ENCODE assay signal across 21 mouse cellular contexts in genomic region chr17:42549578-42549977, GRCm38 (mm10).
DNase-seq lines count a peak whose midpoint lies in the region; TF ChIP-seq lines count a peak whose summit lies in the region.
"Had no signal": no experiment of that assay in that cellular context is flagged by ENCODE, and none has a peak within 500 bp of the region (broad histone marks: within the 10 kb centered on the region; RNA-seq: fewer than 3 reads in every experiment).

No protein-coding gene starts in this region.

- H3K27me3 ChIP-seq in CH12.LX (replicated peaks): no peaks in the 10 kb centered on the region
- H3K27me3 ChIP-seq: embryonic facial prominence, embryonic 15.5 days; midbrain, embryonic 12.5 days; neural tube, embryonic 12.5 days had no signal

- H3K79me2 ChIP-seq in CH12.LX (replicated peaks; ENCODE audit: control insufficient read depth, extremely low read depth, insufficient read depth, poor library complexity, severe bottlenecking): no peaks in the 10 kb centered on the region

- H3K27ac ChIP-seq in CH12.LX (ENCODE audit: insufficient read depth, low read depth): no peak overlapping the region
- H3K27ac ChIP-seq in layer of hippocampus, adult 2 months: no peak overlapping the region
- H3K27ac ChIP-seq: embryonic facial prominence, embryonic 15.5 days; heart, adult 2 months; hindbrain, embryonic 14.5 days; midbrain, embryonic 12.5 days; neural tube, embryonic 12.5 days had no signal

- in situ Hi-C loops in CH12.LX (cut with MboI; ENCODE audit: low pct_ligation_motif_present, low pct_unique_long_range_greater_than_20kb, low sequenced_read_pairs): no loop called here

- no peak for TF ChIP-seq EP300 in CH12.LX (IDR thresholded peaks at IDR 0.05; ENCODE audit: low read length)

- TF ChIP-seq RAD21 in CH12.LX (IDR thresholded peaks at IDR 0.05; ENCODE audit: low read depth, low read length): no peak

- no peak overlapping the region for H3K9ac ChIP-seq in CH12.LX (ENCODE audit: insufficient read depth, low read depth)
- H3K9ac ChIP-seq: embryonic facial prominence, embryonic 15.5 days; hindbrain, embryonic 14.5 days; midbrain, embryonic 12.5 days; neural tube, embryonic 12.5 days had no signal

- no peaks in the 10 kb centered on the region for H3K9me3 ChIP-seq in CH12.LX (replicated peaks; ENCODE audit: low read length)
- H3K9me3 ChIP-seq: embryonic facial prominence, embryonic 15.5 days; midbrain, embryonic 12.5 days; neural tube, embryonic 12.5 days had no signal

- dilution Hi-C loops in CH12.LX (cut with MboI; ENCODE audit: extremely low pct_ligation_motif_present, extremely low pct_unique_long_range_greater_than_20kb, low sequenced_read_pairs): no loop called here

- TF ChIP-seq POLR2A in CH12.LX (IDR thresholded peaks at IDR 0.05; ENCODE audit: low read depth, low read length): no peak

- H3K4me3 ChIP-seq in CH12.LX (replicated peaks in 1 of 3; ENCODE audit: low read depth in 2 of 3, low read length in 2 of 3, poor library complexity in 1 of 3): no peak overlapping the region
- H3K4me3 ChIP-seq in layer of hippocampus, adult 2 months: no peak overlapping the region
- H3K4me3 ChIP-seq: embryonic facial prominence, embryonic 15.5 days; heart, adult 2 months; midbrain, embryonic 12.5 days; neural tube, embryonic 12.5 days had no signal

- H3K4me1 ChIP-seq in CH12.LX (ENCODE audit: control insufficient read depth in 1 of 2, insufficient read depth in 2 of 2): peaks cover 0 to 4% of the 10 kb centered on the region in 2 experiments; a peak in 1 of 4 replicates
- H3K4me1 ChIP-seq: embryonic facial prominence, embryonic 15.5 days; midbrain, embryonic 12.5 days; neural tube, embryonic 12.5 days had no signal

- no peaks in the 10 kb centered on the region for H3K36me3 ChIP-seq in CH12.LX (replicated peaks in 1 of 2; ENCODE audit: control insufficient read depth in 1 of 2, insufficient read depth in 1 of 2, low read length in 1 of 2)
- H3K36me3 ChIP-seq: embryonic facial prominence, embryonic 15.5 days; midbrain, embryonic 12.5 days; neural tube, embryonic 12.5 days had no signal

- no peak overlapping the region for H3K4me2 ChIP-seq in CH12.LX (ENCODE audit: insufficient read depth, low read depth, poor library complexity, severe bottlenecking)
- H3K4me2 ChIP-seq: embryonic facial prominence, embryonic 15.5 days; hindbrain, embryonic 14.5 days; midbrain, embryonic 12.5 days; neural tube, embryonic 12.5 days had no signal

- TF ChIP-seq CTCF in CH12.LX (conservative IDR thresholded peaks at IDR 0.05 in 1 of 2, IDR thresholded peaks at IDR 0.05 in 1 of 2; ENCODE audit: low read depth in 2 of 2, low read length in 2 of 2): no peak
- TF ChIP-seq CTCF in layer of hippocampus, adult 2 months (conservative IDR thresholded peaks at IDR 0.05): no peak

- peak; percentile 27 to 50 for DNase-seq in frontal cortex, adult 2 months (ENCODE audit: extremely low spot score in 1 of 2, low spot score in 1 of 2)
- no peak for DNase-seq in frontal cortex, postnatal 14 days (ENCODE audit: low spot score in 2 of 2)
- DNase-seq in CH12.LX (ENCODE audit: extremely low read depth): peak; percentile 21
- peak; percentile 34 to 41 for DNase-seq in layer of hippocampus, adult 2 months (ENCODE audit: low spot score in 2 of 2)
- DNase-seq in right cerebral cortex, postnatal 10 days (ENCODE audit: low spot score in 2 of 2): peak; percentile 19 to 33
- no peak for DNase-seq in thymus, postnatal 25 days
- no peak for DNase-seq in adrenal gland, adult 18-20 months (ENCODE audit: low spot score in 2 of 2)
- DNase-seq: adrenal gland, adult 2 months; B cell, adult 2 months; gastrocnemius, postnatal 10 days; heart, adult 2 months; heart, postnatal 36 days; kidney, adult 8-10 months; kidney, postnatal 14 days; liver; lung, postnatal 10 days; thymus, postnatal 4 days had no signal

TF ChIP-seq in CH12.LX, 34 proteins besides CTCF, POLR2A, EP300 and RAD21:
- TF ChIP-seq MYC (IDR thresholded peaks at IDR 0.05; ENCODE audit: low read depth, low read length): no peak
- TF ChIP-seq MAX (IDR thresholded peaks at IDR 0.05; ENCODE audit: low read length): no peak
- TF ChIP-seq MAFK (IDR thresholded peaks at IDR 0.05; ENCODE audit: insufficient replicate concordance, low read length): no peak
- no peak for TF ChIP-seq SMC3 (IDR thresholded peaks at IDR 0.05; ENCODE audit: low read depth, low read length)
- no peak for TF ChIP-seq USF1 (IDR thresholded peaks at IDR 0.05; ENCODE audit: low read depth, low read length)
- no peak for TF ChIP-seq NELFE (IDR thresholded peaks at IDR 0.05; ENCODE audit: low read depth, low read length)
- no peak for TF ChIP-seq UBTF (IDR thresholded peaks at IDR 0.05; ENCODE audit: low read depth, low read length)
- TF ChIP-seq ZKSCAN1 (IDR thresholded peaks at IDR 0.05; ENCODE audit: borderline replicate concordance, low read depth, low read length): no peak
- no peak for TF ChIP-seq TCF12 (IDR thresholded peaks at IDR 0.05; ENCODE audit: low read depth, low read length)
- no peak for TF ChIP-seq NRF1 (IDR thresholded peaks at IDR 0.05; ENCODE audit: low read depth, low read length)
- TF ChIP-seq ETS1 (conservative IDR thresholded peaks at IDR 0.05; ENCODE audit: low read depth, low read length): no peak
- no peak for TF ChIP-seq CHD1 (IDR thresholded peaks at IDR 0.05; ENCODE audit: low read depth, low read length)
- TF ChIP-seq MEF2A (IDR thresholded peaks at IDR 0.05; ENCODE audit: borderline replicate concordance, low read depth, low read length): no peak
- no peak for TF ChIP-seq PAX5 (IDR thresholded peaks at IDR 0.05; ENCODE audit: low read length)
- TF ChIP-seq USF2 (conservative IDR thresholded peaks at IDR 0.05; ENCODE audit: low read depth, low read length): no peak
- no peak for TF ChIP-seq JUN (IDR thresholded peaks at IDR 0.05; ENCODE audit: insufficient read depth, low read depth, low read length)
TF ChIP-seq in CH12.LX: peak in this region for 0.

Comparison
In these comparisons a context has a peak if more than half of its experiments do, and no peak if none do; other contexts are left out.
1. DNase-seq: peak in frontal cortex, adult 2 months (2 of 2), CH12.LX (single experiment), layer of hippocampus, adult 2 months (2 of 2) and right cerebral cortex, postnatal 10 days (2 of 2); none in frontal cortex, postnatal 14 days (0 of 2), thymus, postnatal 25 days (single experiment) and adrenal gland, adult 18-20 months (0 of 2).